Mouse (Mus musculus): Measurements from ENCODE around the gene Hivep1. TPM values are rescaled to one million over a fixed set of nuclear protein-coding genes. Genes with fewer than 3 reads are reported as not detected.

The Hivep1 gene
- 1.6 and 2.5 TPM in 2 replicates for polyA plus RNA-seq (2012)

DNA sequence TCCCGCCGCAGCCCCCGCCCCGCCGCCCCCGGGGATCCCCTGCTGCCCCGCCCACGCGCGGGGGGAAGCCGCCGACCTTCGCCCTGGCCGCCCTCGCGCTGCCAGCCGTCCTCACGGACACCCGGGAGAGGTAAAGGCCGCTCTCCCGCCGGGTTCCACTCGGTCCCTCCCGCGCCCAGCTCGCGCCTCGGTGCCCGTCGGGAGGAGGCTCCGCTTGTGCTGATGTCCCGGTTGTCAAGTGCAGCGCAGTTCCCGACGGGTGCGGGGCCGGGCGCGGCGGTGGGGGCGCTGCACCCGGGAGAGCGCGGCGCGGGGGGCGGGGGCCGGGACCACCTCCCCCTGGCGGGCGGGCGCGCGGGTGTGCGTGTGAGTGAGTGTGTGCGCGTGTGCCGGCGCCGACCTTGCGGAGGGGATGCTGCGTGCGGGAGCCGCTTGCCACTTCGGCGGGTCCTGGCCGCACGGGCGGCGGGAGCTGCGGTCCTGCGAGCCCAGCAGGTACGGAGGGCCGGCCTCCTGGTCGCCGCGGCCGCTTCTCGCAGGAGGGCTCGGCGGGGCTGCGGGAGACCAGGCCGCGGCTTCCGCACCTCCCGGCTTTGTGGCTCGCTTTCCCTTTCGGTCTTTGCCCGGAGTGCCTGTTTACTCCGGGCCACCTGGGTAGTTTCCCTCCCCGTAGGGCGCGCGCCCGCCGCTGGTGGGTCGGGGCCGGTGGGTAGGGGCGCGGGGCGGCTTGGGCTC is at the start of gene Hivep1:
Hivep1 (plus strand) TSS at position 61 of the 735 bp plus-strand sequence.
- TF ChIP-seq GATA1 (IDR thresholded peaks at IDR 0.05; ENCODE audit: low read length) (no peak), TAL1 (IDR thresholded peaks at IDR 0.05; ENCODE audit: low read length) (no peak)
- Histone ChIP-seq H3K27me3 (ENCODE audit: control insufficient read depth) (peaks cover 18% of the 10 kb centered on the region), H3K36me3 (ENCODE audit: control insufficient read depth) (peaks cover 14% of the 10 kb centered on the region), H3K4me1 (ENCODE audit: control insufficient read depth) (peaks cover 55% of the 10 kb centered on the region), H3K4me3 (replicated peaks) (peak within 1 kb of the TSS; percentile 86), H3K9me3 (ENCODE audit: control insufficient read depth, low read length) (no peaks in the 10 kb centered on the region)

DNA sequence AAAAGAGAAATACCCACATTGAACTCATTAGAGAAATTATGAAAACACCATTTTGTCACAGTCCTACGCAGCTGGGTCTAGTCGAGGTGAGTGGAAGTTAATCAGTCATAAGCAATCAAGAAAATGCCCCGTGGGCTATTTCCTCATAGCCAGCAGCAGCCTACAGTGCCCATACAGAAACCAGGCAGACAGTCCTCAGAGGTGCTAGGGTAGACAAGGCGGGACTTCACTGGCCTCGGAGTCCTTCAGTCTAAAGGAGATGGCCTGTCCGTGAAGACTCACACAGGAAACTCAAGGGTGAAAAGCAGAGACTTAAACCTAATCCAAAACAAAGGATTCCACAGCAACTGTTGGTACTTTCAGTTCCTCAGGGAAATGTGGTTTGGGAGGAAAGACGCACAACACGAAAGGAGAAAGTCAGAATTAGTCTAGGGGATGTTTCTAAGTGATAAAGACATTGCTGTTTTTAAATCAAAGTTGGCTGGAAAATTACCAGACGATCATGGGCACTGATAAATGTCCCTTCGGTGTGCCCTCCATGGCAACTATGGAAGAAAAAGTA is 36.3 kb upstream of the Hivep1 start:
- TF ChIP-seq GATA1 (IDR thresholded peaks at IDR 0.05; ENCODE audit: low read length): no peak
- TF ChIP-seq TAL1 (IDR thresholded peaks at IDR 0.05; ENCODE audit: low read length): no peak

DNA sequence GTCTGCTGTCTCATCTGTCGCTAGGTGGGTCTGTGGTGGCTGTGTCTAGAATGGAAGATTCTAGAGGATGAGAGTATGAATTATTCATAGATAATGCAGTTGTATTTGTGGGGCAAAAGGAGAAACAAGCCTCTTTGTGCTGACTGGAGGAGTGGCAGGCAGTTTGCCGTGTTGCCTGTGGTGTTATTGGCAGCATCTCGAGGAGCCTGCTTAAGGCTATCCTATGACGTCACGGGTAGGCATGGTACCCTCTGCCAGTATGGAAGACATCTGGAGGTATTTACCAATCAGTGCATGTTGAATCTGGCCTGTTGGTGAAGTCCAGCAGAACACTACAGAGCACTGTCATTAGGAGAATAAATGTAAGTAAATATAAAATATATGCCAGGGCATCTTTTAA is 35.6 kb upstream of the Hivep1 start:
- Histone ChIP-seq H3K27me3 (ENCODE audit: control insufficient read depth) (no peaks in the 10 kb centered on the region), H3K4me3 (replicated peaks) (no peak overlapping the region), H3K36me3 (ENCODE audit: control insufficient read depth) (no peaks in the 10 kb centered on the region), H3K9me3 (ENCODE audit: control insufficient read depth, low read length) (no peaks in the 10 kb centered on the region), H3K4me1 (ENCODE audit: control insufficient read depth) (no peaks in the 10 kb centered on the region)
- TF ChIP-seq TAL1 (IDR thresholded peaks at IDR 0.05; ENCODE audit: low read length) (no peak), GATA1 (IDR thresholded peaks at IDR 0.05; ENCODE audit: low read length) (no peak)

More for the DNA sequence above, 36.3 kb upstream of the Hivep1 start:
- no peaks in the 10 kb centered on the region for H3K9me3 ChIP-seq (ENCODE audit: control insufficient read depth, low read length)
- H3K27me3 ChIP-seq (ENCODE audit: control insufficient read depth): no peaks in the 10 kb centered on the region
- H3K36me3 ChIP-seq (ENCODE audit: control insufficient read depth): no peaks in the 10 kb centered on the region
- H3K4me3 ChIP-seq (replicated peaks): no peak overlapping the region
- H3K4me1 ChIP-seq (ENCODE audit: control insufficient read depth): no peaks in the 10 kb centered on the region

DNA sequence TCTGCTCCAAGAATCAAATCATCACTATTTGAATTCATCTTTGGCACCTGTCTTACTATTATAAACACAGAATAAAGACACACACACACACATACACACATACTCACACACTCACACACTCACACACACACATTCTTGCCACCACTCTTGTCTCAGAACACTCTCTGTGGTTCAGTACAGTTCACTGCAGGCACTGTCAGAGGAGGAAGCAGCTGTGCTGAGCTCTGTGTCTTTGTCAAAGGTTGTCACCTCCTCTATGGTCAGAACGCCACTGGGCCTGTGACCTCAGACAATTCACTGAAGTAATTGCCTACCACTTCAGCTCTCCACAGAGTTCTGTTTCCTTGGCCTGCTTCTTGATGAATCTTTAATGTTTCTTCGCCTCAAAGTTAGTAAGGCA is 33.5 kb upstream of the Hivep1 start:
- Histone ChIP-seq H3K9me3 (ENCODE audit: control insufficient read depth, low read length) (no peaks in the 10 kb centered on the region; the same call in 1 of the 2 replicates), H3K27me3 (ENCODE audit: control insufficient read depth) (no peaks in the 10 kb centered on the region), H3K4me3 (replicated peaks) (no peak overlapping the region), H3K36me3 (ENCODE audit: control insufficient read depth) (no peaks in the 10 kb centered on the region), H3K4me1 (ENCODE audit: control insufficient read depth) (no peaks in the 10 kb centered on the region)
- TF ChIP-seq TAL1 (IDR thresholded peaks at IDR 0.05; ENCODE audit: low read length) (no peak), GATA1 (IDR thresholded peaks at IDR 0.05; ENCODE audit: low read length) (no peak)

DNA sequence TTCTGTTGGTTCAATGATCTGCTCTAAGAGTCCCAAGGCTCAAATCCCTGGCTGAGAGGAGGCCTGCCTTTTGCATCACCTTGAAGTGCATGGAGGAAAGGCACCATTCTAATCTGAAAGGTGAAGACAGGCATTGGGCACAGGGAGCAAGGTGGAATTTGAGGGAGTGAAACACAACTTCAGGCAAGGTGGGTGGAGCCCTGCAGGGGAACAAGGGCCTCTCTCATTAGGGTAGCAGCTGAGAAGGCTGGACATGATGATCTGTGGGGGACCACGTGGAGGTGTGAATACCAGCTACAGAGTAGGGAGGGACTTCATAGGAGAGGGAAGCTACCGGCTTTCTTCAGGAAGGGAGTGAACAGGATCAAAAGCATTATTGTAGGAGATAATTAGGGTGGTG is 10.6 kb upstream of the Hivep1 start:
- H3K4me1 ChIP-seq (ENCODE audit: control insufficient read depth): peaks cover 5% of the 10 kb centered on the region
- no peak for TF ChIP-seq TAL1 (IDR thresholded peaks at IDR 0.05; ENCODE audit: low read length)
- TF ChIP-seq GATA1 (IDR thresholded peaks at IDR 0.05; ENCODE audit: low read length): no peak
- no peaks in the 10 kb centered on the region for H3K27me3 ChIP-seq (ENCODE audit: control insufficient read depth)
- H3K36me3 ChIP-seq (ENCODE audit: control insufficient read depth): no peaks in the 10 kb centered on the region
- H3K4me3 ChIP-seq (replicated peaks): no peak overlapping the region
- H3K9me3 ChIP-seq (ENCODE audit: control insufficient read depth, low read length): no peaks in the 10 kb centered on the region

DNA sequence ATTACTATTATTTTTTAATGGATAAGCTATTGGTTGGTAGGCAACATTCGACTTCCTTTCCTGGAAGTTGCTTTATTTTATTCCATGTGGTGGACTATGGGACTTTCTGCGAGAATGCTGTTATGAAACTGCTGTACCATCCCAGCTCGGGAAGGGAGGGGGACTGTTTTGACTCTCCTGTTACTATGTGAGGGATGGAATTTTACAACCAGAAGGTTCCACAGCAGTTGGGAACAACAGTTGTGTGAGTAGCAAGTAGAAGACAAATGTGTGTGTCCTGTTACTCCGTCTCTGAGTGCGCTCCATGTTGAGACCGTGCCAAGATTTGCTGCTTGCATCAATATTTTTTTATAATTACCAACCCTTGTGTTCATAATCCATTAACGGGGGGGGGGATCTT is 8.4 kb upstream of the Hivep1 start:
- no peaks in the 10 kb centered on the region for H3K9me3 ChIP-seq (ENCODE audit: control insufficient read depth, low read length)
- no peak for TF ChIP-seq GATA1 (IDR thresholded peaks at IDR 0.05; ENCODE audit: low read length)
- peaks cover 5% of the 10 kb centered on the region for H3K4me1 ChIP-seq (ENCODE audit: control insufficient read depth)

DNA sequence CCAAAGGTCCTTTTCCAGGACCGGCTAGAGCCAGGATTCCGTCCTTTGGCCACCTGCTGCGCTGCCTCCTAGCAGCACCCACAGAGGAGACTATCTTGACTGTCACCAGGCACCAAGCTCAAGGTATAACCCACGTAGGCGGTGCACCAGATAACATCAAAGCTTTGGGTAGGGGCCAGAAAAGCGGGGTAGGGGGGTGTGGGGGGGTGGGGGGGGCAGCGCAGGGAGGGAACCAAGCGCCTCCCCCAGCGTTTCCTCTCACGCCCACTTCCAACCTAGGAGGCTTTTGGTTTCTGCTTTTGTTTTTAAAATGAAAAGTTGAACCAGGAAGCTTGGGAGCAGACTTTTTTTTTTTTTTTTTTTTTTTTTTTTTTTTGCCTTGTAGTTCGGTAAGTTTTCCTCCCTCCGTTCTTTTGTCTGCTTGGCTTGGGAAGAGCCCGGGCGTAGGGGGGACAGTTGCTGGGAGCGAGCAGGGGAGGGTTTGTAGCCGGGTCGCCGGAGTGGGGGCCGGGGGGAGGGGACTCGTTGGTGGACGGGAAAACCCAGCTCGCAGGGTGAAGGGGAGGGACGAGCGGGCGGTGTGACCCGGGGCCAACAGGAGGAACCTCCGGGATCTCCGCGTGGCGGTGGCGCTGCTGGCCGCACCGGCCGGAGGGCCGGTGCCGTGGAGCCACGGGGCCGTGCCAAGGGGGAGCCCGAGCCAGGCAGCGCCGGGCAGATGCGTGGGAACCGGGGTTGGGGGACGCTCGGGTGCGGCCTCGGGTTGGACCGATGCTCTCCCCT is 2.6 kb upstream of the Hivep1 start:
- TF ChIP-seq TAL1 (IDR thresholded peaks at IDR 0.05; ENCODE audit: low read length) (no peak), GATA1 (IDR thresholded peaks at IDR 0.05; ENCODE audit: low read length) (no peak)
- Histone ChIP-seq H3K4me3 (replicated peaks) (peak overlapping the region; percentile 86), H3K9me3 (ENCODE audit: control insufficient read depth, low read length) (no peaks in the 10 kb centered on the region), H3K4me1 (ENCODE audit: control insufficient read depth) (peaks cover 43% of the 10 kb centered on the region), H3K27me3 (ENCODE audit: control insufficient read depth) (peaks cover 18% of the 10 kb centered on the region), H3K36me3 (ENCODE audit: control insufficient read depth) (no peaks in the 10 kb centered on the region)

More for the DNA sequence above, 8.4 kb upstream of the Hivep1 start:
- H3K4me3 ChIP-seq (replicated peaks): no peak overlapping the region
- H3K36me3 ChIP-seq (ENCODE audit: control insufficient read depth): no peaks in the 10 kb centered on the region
- H3K27me3 ChIP-seq (ENCODE audit: control insufficient read depth): peaks cover 4% of the 10 kb centered on the region; the same call in 1 of the 2 replicates

DNA sequence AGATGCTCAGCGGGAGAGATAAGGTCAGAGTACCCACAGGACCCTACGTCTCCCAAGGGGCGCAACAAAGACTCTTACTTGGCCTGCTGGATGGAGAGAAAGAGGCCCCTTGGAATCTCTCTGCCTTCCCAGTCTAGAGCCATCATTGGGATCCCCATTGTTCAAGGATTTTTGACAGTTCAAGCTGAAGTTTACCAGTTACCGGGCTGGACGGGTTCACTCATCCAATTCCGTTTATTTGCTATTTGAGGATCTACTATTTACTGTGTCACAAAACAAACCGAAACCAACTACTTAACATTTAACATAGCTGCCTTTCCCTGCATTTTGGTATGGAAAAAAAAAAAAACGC is 2.1 kb upstream of the Hivep1 start:
- Histone ChIP-seq H3K9me3 (ENCODE audit: control insufficient read depth, low read length) (no peaks in the 10 kb centered on the region), H3K4me1 (ENCODE audit: control insufficient read depth) (peaks cover 48% of the 10 kb centered on the region), H3K36me3 (ENCODE audit: control insufficient read depth) (peaks cover under 1% of the 10 kb centered on the region; the same call in 1 of the 2 replicates), H3K27me3 (ENCODE audit: control insufficient read depth) (peaks cover 18% of the 10 kb centered on the region), H3K4me3 (replicated peaks) (peak overlapping the region; percentile 86)
- TF ChIP-seq GATA1 (IDR thresholded peaks at IDR 0.05; ENCODE audit: low read length): no peak
- no peak for TF ChIP-seq TAL1 (IDR thresholded peaks at IDR 0.05; ENCODE audit: low read length)

DNA sequence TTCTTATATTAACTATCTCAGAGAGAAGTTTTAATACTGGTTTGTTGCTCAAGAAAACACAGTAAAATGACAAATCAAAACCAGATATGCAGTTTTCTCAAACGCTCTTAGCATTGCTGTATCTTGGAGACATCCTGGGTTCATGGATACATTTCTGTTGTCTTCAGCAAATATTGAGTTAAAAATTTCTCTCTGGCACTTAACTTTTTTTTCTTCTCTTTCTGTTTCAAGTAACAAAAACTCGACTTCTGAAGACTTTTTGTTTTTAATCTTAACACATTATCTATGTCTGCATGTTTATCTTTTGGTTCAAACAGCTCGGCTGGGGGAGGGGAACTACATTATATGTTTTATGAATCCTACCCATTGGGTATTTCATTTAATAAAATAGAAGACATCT is 1.7 kb upstream of the Hivep1 start:
- Histone ChIP-seq H3K27me3 (ENCODE audit: control insufficient read depth) (peaks cover 18% of the 10 kb centered on the region), H3K36me3 (ENCODE audit: control insufficient read depth) (peaks cover 2% of the 10 kb centered on the region; the same call in 1 of the 2 replicates), H3K9me3 (ENCODE audit: control insufficient read depth, low read length) (no peaks in the 10 kb centered on the region), H3K4me1 (ENCODE audit: control insufficient read depth) (peaks cover 52% of the 10 kb centered on the region), H3K4me3 (replicated peaks) (peak overlapping the region; percentile 86)
- TF ChIP-seq TAL1 (IDR thresholded peaks at IDR 0.05; ENCODE audit: low read length) (no peak), GATA1 (IDR thresholded peaks at IDR 0.05; ENCODE audit: low read length) (no peak)

Measured in erythroblast, embryonic 14.5 days (primary cell).